Mouse (Mus musculus): Measurements from ENCODE around the gene Gpr68.

GRCm38 (mm10) chr12:100877936-100878335, 30.1 kb downstream of the Gpr68 start:
- TF ChIP-seq CTCF (IDR thresholded peaks at IDR 0.05; ENCODE audit: borderline replicate concordance, control insufficient read depth, extremely low read depth, insufficient read depth, low read length, poor library complexity) (no peak), POLR2A (IDR thresholded peaks at IDR 0.05; ENCODE audit: control insufficient read depth, extremely low read depth, insufficient read depth, low read length, poor library complexity) (no peak)

All from thymus, adult 2 months (tissue).